Mouse (Mus musculus): ENCODE results near the gene Armh1.

DNA sequence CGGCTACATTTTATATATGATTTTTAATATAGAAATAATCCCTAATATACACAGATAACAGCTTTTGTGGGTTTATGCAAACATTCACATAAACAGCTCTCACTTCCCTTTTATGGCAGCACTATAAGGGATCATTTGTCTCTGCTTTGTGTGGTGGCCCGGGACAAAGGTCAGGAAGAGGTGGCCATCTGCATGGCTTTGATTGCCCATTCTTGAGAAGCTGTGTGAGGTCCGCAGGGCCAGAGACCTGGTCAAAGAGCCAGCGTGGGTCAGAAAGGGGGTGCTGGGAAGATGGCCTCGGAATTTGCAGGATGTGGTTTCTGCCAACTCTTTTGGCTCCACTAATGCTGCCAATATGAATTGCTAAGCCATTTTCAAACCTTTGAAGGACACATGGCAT lies 28.9 kb downstream of the Armh1 start:
- TF ChIP-seq CTCF (IDR thresholded peaks at IDR 0.05; ENCODE audit: low read depth, low read length) (no peak), POLR2A (IDR thresholded peaks at IDR 0.05; ENCODE audit: extremely low read depth, insufficient read depth, low read length) (no peak)
